Mouse (Mus musculus) liver, embryonic 15.5 days (tissue): Measurements from ENCODE around the gene Sirt7. TPM values are rescaled to one million over a fixed set of nuclear protein-coding genes. Genes with fewer than 3 reads are reported as not detected.

Experiments used
- ATAC-seq: fragments of 200-750 bp; cut with Nextera tagmentation; 2 replicates; pipeline ENCODE4 v1.8.0; 2017; ENCODE audit warnings: moderate number of reproducible peaks, mild to moderate bottlenecking, moderate library complexity; ENCODE audit not compliant: insufficient read depth
- H3K27ac ChIP-seq: fragments of 300-500 bp; sonication (generic); replicated peaks from 2 replicates; pipeline ENCODE4 v1.5.1; 2015; ENCODE audit warnings: mild to moderate bottlenecking, inconsistent platforms
- H3K27me3 ChIP-seq: fragments of 300-500 bp; sonication (generic); 2 replicates; pipeline ENCODE4 v1.6.1; 2015; ENCODE audit warnings: mild to moderate bottlenecking, inconsistent platforms
- H3K36me3 ChIP-seq: fragments of 300-500 bp; sonication (generic); replicated peaks from 2 replicates; pipeline ENCODE4 v1.6.1; 2015; ENCODE audit warnings: moderate library complexity, mild to moderate bottlenecking, inconsistent platforms
- H3K4me1 ChIP-seq: fragments of 300-500 bp; sonication (generic); replicated peaks from 2 replicates; pipeline ENCODE4 v1.6.1; 2015; ENCODE audit warnings: inconsistent platforms
- H3K4me2 ChIP-seq: fragments of 300-500 bp; sonication (generic); 2 replicates; pipeline ENCODE4 v1.6.1; 2015; ENCODE audit warnings: moderate library complexity, mild to moderate bottlenecking, inconsistent platforms
- H3K4me3 ChIP-seq: fragments of 300-500 bp; sonication (generic); replicated peaks from 2 replicates; pipeline ENCODE4 v1.5.1; 2015; ENCODE audit warnings: mild to moderate bottlenecking, inconsistent platforms
- H3K9ac ChIP-seq: fragments of 300-500 bp; sonication (generic); 2 replicates; pipeline ENCODE4 v1.6.1; 2015; ENCODE audit warnings: moderate library complexity, mild to moderate bottlenecking, inconsistent platforms
- H3K9me3 ChIP-seq: fragments of 300-500 bp; sonication (generic); replicated peaks from 2 replicates; pipeline ENCODE4 v1.6.1; 2016; ENCODE audit warnings: inconsistent platforms
- WGBS: fragments of 180-500 bp; shearing (Covaris S2); methylation state at CpG from one replicate; pipeline ENCODE4 v1.1.7; 2015; ENCODE audit warnings: mixed read lengths; ENCODE audit not compliant: insufficient replicate concordance; 5-methylcytosine and 5-hydroxymethylcytosine counted together
- polyA plus RNA-seq: library from polyadenylated mRNA; unstranded; fragments of >200 nt; fragmentation: Nextera tagmentation; extraction: Ambion mirVana; gene quantifications from 2 replicates; pipeline ENCODE4 v1.2.1, GENCODE M21; 2015

Gene Sirt7
- polyA plus RNA-seq, 1 experiment from 2014 or later, result 32.3 TPM

DNA sequence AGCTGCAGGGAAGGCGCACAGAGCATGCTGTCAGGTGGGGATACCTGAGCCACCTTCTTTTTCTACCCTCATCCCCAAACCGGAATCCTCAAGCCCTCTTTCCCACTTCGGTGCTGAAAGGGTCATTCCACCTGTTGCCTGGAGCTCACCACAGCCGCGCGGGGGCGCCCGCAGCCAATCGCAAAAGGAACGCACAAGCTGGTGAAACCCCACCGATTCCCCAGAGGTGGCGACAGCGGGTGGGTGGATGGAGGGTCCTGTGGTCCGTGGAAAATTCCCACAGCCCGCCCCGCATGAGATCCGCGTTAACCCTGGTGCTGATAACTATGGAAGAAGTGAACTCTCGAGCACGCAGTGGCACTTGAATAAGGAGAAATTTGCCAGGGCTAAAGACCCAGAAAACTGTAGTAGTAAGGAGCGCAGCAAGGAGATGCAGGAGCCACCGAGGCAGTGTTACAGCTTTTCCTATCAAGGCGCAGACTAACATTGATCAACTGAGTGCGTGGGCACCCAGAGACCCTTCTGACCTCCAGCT lies 33.9 kb upstream of the Sirt7 start:
- no peak overlapping the region for H3K4me3 ChIP-seq
- WGBS, result 4% methylated on average over 24 of the region's 24 CpGs
- no peaks in the 10 kb centered on the region for H3K9me3 ChIP-seq
- H3K27me3 ChIP-seq, result peaks cover 95% of the 10 kb centered on the region
- no peak overlapping the region for H3K9ac ChIP-seq
- H3K36me3 ChIP-seq, result no peaks in the 10 kb centered on the region
- H3K4me1 ChIP-seq, result peaks cover 25% of the 10 kb centered on the region
- ATAC-seq, result no peak
- no peak overlapping the region for H3K27ac ChIP-seq
- H3K4me2 ChIP-seq, result peak overlapping the region; percentile 18

DNA sequence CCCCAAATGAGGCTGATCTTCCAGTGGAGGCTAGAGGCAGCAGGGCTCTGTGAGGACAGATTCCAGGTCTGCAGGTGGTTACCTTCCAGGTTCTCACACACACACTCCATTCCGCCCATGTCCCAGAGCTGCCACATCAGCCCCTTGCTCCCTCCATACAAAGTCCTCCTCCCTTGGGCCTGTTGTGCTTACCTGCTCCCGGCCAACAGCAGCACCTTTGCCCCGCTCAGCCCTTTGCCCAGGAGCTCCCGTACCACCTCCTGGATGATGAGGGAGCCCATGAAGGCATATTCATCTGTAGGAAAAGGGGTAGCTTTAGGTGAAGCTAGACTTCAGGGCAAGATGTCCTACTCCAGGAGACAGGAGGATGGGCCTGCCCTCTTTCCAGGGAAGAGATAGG lies 32.3 kb upstream of the Sirt7 start:
- peaks cover 25% of the 10 kb centered on the region for H3K4me1 ChIP-seq
- H3K9ac ChIP-seq, result no peak overlapping the region
- H3K27me3 ChIP-seq, result peaks cover 80% of the 10 kb centered on the region
- no peak for ATAC-seq
- H3K9me3 ChIP-seq, result no peaks in the 10 kb centered on the region
- H3K27ac ChIP-seq, result no peak overlapping the region
- H3K36me3 ChIP-seq, result no peaks in the 10 kb centered on the region
- H3K4me2 ChIP-seq, result no peak overlapping the region
- 78% methylated on average over 4 of the region's 4 CpGs for WGBS
- no peak overlapping the region for H3K4me3 ChIP-seq

DNA sequence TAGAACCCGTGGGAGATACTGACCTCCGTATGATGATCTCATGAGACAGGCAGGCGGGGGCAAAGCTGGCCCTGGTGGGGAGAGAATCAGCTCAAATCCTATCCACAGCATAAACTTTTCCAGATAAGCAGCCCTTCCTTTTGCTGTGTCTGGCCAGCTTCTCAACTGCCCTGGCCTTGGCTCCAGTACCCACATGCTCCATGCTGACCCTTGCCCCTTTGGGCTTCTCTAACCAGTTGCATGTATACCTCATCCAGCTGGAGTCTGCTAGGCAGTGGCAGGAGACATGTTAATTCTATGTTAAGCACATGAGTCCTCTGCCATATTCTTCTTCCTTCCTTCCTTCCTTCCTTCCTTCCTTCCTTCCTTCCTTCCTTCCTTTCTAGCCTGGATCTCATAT lies 29.7 kb upstream of the Sirt7 start:
- Histone ChIP-seq H3K9ac (no peak overlapping the region), H3K4me3 (no peak overlapping the region), H3K4me1 (peaks cover 9% of the 10 kb centered on the region), H3K36me3 (no peaks in the 10 kb centered on the region), H3K9me3 (no peaks in the 10 kb centered on the region), H3K4me2 (no peak overlapping the region), H3K27ac (no peak overlapping the region), H3K27me3 (peaks cover 67% of the 10 kb centered on the region)
- ATAC-seq, result no peak
- WGBS, result 52% methylated on average over 3 of the region's 3 CpGs

DNA sequence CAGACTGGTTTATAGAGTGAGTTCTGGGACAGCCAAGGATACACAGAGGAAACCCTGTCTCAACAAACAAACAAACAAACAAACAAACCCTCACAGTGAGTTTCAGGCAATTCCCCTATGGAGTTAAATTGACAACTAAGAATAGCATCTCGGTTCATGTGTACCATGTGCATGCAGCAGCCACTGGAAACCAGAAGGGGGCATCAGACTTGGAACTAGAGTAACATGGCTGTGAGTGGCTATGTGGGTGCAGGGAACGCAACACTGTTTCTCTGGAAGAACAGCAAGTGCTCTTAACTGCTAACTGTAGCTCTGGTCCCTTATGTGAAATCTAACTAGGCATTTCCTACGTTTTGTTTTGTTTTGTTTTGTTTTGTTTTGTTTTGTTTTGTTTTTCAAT lies 26.8 kb upstream of the Sirt7 start:
- ATAC-seq, result no peak
- no peak overlapping the region for H3K4me2 ChIP-seq
- H3K36me3 ChIP-seq, result no peaks in the 10 kb centered on the region
- H3K4me3 ChIP-seq, result no peak overlapping the region
- H3K4me1 ChIP-seq, result peaks cover 10% of the 10 kb centered on the region
- H3K9ac ChIP-seq, result no peak overlapping the region
- H3K27ac ChIP-seq, result no peak overlapping the region
- 55% methylated on average over 3 of the region's 3 CpGs for WGBS
- peaks cover 56% of the 10 kb centered on the region for H3K27me3 ChIP-seq
- H3K9me3 ChIP-seq, result no peaks in the 10 kb centered on the region

DNA sequence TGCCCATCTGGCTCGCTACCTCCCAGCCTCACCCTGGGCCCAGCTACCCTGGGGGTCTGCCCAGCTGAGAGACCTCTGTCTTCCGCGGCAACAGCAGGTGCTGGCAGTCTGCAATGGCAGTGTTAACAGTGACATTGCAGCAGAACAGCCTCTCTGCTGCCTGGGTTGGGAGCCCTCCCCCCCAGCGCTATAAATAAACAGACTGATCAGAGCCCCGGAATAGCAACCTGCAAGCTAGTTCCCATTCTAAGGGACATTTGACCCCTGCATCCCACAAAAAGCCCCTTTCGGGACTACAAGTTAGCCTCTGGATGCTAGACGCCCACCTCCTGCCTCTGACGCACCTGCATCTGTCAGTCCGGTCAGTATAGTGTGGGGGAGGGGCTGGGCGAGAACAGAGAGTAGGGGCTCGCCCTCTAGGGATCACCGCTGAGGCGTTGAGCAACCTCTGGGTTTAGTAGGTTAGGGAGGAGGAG lies 23.0 kb upstream of the Sirt7 start, which contains the start of gene Myadml2:
Gene Myadml2, minus strand, starts transcription at position 158 of the 476 bp plus-strand sequence.
- ATAC-seq, result no peak
- Histone ChIP-seq H3K4me3 (peak within 1 kb of the TSS; percentile 42), H3K27me3 (peaks cover 48% of the 10 kb centered on the region), H3K4me2 (peak within 1 kb of the TSS; percentile 62), H3K27ac (no peak within 1 kb of the TSS; the same call in 1 of the 2 replicates), H3K4me1 (peaks cover 24% of the 10 kb centered on the region), H3K36me3 (no peaks in the 10 kb centered on the region), H3K9ac (peak within 1 kb of the TSS; percentile 15; the same call in 1 of the 2 replicates), H3K9me3 (no peaks in the 10 kb centered on the region)
- 7% methylated on average over 13 of the region's 13 CpGs for WGBS

DNA sequence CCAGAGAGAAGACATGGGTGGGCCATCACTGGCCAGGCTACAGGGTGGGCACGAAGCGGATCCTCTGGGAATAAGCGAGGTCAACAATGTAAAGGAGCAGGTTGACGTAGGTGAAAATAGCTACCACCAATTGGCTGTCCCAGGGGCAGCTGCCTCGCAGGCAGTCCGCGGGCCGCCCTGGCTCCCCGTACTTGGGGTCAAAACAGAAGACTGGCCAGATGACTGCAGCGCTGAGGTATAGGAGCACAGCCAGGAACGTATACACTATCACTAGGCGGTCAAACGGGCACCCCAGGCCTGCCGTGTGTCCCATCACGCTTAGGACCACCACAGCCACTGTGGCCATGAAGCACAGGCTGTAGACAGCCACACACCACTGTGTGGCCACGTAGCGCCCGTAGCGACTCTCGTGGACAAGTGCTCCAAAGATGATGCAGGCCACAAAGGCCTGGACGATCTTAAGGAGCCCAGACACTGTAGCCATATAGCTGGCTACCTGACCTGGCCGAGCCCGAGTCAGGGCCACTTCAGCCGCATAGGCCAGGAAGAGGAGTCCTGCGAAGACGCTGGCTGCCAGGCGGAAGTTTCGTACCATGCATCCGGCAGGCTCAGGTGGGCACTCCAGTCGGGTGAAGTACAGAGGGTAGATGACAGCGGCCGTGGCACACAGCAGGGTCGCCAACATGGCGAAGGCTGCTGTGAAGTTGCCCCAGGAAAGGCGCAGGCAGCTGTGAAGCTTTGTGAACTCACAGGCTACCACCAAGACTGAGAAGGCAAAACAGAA lies 22.2 kb upstream of the Sirt7 start:
- ATAC-seq, result no peak
- Histone ChIP-seq H3K36me3 (no peaks in the 10 kb centered on the region), H3K9ac (0 out of 2 replicates have a peak overlapping the region, but pooled peaks have one; percentile 15), H3K4me1 (peaks cover 32% of the 10 kb centered on the region), H3K9me3 (no peaks in the 10 kb centered on the region), H3K27ac (no peak overlapping the region), H3K27me3 (peaks cover 56% of the 10 kb centered on the region), H3K4me2 (peak overlapping the region; percentile 62), H3K4me3 (peak overlapping the region; percentile 42)
- 79% methylated on average over 35 of the region's 35 CpGs for WGBS

DNA sequence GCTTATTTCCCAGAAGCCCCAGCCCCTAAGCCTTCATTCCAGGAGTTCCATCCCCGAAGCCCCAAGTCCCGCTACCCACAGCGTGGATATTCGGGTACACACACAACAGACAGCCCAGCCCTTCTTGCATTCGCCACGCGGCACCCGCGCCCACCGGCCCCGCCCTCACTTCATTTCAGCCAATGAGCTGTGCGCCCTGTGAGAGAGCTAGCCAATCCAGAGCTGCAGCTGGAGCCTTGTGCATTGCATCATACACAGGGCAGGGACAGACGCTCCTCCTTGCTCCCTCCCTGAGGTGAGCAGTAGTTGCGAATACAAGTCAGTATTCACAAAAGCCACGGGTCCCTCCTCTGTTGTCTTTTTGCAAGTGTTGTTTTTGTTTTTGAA lies 18.6 kb upstream of the Sirt7 start, which contains the start of gene Pycr1:
Gene Pycr1, minus strand, starts transcription at position 169 of the 387 bp plus-strand sequence.
- 0 out of 2 replicates have a peak within 1 kb of the TSS, but pooled peaks have one; percentile 11 for H3K27ac ChIP-seq
- peak within 1 kb of the TSS; percentile 62 for H3K4me3 ChIP-seq
- H3K27me3 ChIP-seq, result peaks cover 56% of the 10 kb centered on the region
- H3K9ac ChIP-seq, result peak within 1 kb of the TSS; percentile 65
- H3K9me3 ChIP-seq, result no peaks in the 10 kb centered on the region
- H3K4me1 ChIP-seq, result peaks cover 32% of the 10 kb centered on the region
- H3K4me2 ChIP-seq, result peak within 1 kb of the TSS; percentile 98
- WGBS, result under 1% methylated on average over 15 of the region's 15 CpGs
- ATAC-seq, result peak; percentile 95
- H3K36me3 ChIP-seq, result no peaks in the 10 kb centered on the region

DNA sequence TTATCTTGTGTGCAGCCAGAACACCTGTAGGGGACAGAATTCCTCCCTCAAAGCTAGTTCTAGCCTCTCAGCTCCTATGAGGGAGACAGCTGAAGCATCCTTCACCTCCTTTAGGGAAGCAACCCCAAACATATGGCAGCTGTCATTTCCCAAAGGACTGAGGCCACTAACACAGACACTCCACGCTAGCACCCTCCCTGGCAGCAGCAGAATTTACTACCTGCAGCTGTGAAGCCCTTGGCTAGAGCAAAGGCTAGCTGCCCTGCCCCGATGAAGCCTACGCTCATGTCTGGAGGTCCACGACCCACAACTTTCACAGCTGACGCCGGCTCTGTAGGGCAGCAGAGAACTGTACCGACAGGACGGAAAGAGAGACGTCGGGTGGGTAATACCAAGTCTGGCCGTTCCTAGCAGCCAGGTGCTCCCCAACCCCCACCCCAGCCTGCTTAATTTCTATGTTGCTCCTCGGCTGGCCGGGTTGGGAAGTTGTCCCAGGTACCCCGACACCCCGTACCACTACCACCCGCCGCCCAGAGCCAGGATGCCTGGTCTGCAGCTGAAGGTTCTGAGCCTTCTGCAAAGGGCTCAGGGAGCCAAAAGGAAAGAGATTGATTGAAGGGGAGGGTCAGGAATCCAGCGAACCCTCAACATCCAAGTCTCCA lies 18.0 kb upstream of the Sirt7 start:
- no peaks in the 10 kb centered on the region for H3K9me3 ChIP-seq
- H3K36me3 ChIP-seq, result no peaks in the 10 kb centered on the region
- peak overlapping the region; percentile 65 for H3K9ac ChIP-seq
- H3K4me3 ChIP-seq, result peak overlapping the region; percentile 62
- peak; percentile 55 for ATAC-seq
- H3K4me1 ChIP-seq, result peaks cover 29% of the 10 kb centered on the region
- WGBS, result 3% methylated on average over 18 of the region's 18 CpGs
- H3K4me2 ChIP-seq, result peak overlapping the region; percentile 98
- H3K27me3 ChIP-seq, result peaks cover 53% of the 10 kb centered on the region
- no peak overlapping the region for H3K27ac ChIP-seq

DNA sequence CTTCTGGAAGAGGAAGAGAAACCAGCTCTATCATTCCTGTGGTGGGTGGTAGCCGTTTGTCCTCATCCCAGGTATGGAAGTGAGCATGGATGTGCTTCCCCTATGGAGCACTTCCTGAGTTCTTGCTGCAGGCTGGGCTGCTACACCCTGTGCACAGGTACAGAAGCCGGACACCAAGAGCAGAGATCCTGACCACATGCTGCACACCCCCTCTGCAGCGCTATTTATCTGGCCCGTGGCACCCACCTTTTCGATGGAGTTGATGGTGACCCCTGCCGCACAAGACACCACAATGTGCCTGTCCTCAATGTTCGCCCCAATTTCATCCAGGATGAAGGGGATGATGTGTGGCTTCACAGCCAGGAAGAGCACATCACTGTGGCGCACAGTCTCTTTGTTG lies 16.8 kb upstream of the Sirt7 start:
- WGBS, result 66% methylated on average over 8 of the region's 8 CpGs
- ATAC-seq, result no peak

DNA sequence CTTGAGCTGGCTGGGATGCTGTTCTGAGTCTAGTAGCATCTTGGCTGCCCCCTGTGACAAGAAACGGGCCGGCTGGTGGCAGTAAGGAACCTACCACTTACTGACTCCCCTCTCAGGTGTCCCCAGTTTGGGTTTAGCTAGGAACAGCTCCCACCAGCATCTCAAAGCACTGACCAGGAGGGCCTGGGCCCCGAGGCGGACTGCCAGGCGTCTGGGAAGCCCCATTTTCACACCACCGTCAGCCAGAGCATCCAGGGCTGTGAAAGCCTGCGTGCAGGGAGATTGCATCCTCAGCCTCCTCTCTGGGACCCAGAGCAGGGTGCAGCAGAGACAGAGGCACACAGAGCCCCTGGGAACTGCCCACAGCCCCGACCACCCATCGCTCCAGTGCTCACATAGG lies 16.2 kb upstream of the Sirt7 start:
- Histone ChIP-seq H3K27ac (no peak overlapping the region), H3K9me3 (no peaks in the 10 kb centered on the region), H3K9ac (no peak overlapping the region), H3K4me2 (no peak overlapping the region), H3K4me1 (peaks cover 22% of the 10 kb centered on the region), H3K4me3 (no peak overlapping the region), H3K36me3 (no peaks in the 10 kb centered on the region), H3K27me3 (peaks cover 35% of the 10 kb centered on the region)
- WGBS, result 52% methylated on average over 9 of the region's 9 CpGs
- ATAC-seq, result no peak

More for the DNA sequence above, 16.8 kb upstream of the Sirt7 start:
- Histone ChIP-seq H3K36me3 (no peaks in the 10 kb centered on the region), H3K4me2 (no peak overlapping the region), H3K4me1 (peaks cover 22% of the 10 kb centered on the region), H3K27me3 (peaks cover 41% of the 10 kb centered on the region), H3K27ac (no peak overlapping the region), H3K9ac (no peak overlapping the region), H3K9me3 (no peaks in the 10 kb centered on the region), H3K4me3 (no peak overlapping the region)

DNA sequence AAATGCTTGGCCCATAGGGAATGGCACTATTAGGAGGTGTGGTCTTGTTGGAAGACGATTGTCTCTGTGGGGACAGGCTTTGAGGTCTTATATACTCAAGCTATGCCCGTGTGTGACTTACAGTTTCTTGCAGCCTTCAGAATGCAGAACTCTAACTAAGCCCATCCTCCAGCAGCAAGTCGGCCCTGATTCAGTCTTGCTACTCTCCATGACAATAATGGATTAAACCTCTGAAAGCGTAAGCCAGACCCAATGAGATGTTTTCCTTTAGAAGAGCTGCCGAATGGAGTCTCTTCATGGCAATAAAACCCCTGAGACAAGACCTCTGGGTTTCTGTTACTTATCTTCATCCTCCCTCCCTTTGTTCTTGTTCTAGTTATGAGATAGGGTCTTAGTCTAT lies 9.8 kb upstream of the Sirt7 start:
- WGBS, result 81% methylated on average over 5 of the region's 5 CpGs
- Histone ChIP-seq H3K4me1 (peaks cover 42% of the 10 kb centered on the region), H3K27ac (no peak overlapping the region), H3K9ac (no peak overlapping the region), H3K4me2 (peak overlapping the region; percentile 94), H3K9me3 (no peaks in the 10 kb centered on the region), H3K27me3 (no peaks in the 10 kb centered on the region), H3K4me3 (0 out of 2 replicates have a peak overlapping the region, but pooled peaks have one; percentile 87), H3K36me3 (no peaks in the 10 kb centered on the region)
- ATAC-seq, result no peak
